Mouse (Mus musculus) gastrocnemius, adult 2 months (tissue): ENCODE measurements around the gene Cnot6. TPM values are rescaled to one million over a fixed set of nuclear protein-coding genes. Genes with fewer than 3 reads are reported as not detected.

Experiments
- DNase-seq: peaks from one replicate; pipeline ENCODE4 v3.0.0; 2022
- H3K27ac ChIP-seq: fragments of 200-600 bp; 2 replicates; pipeline ENCODE4 v1.8.1; 2022; ENCODE audit warnings: mild to moderate bottlenecking
- H3K4me3 ChIP-seq: fragments of 200-600 bp; 2 replicates; pipeline ENCODE4 v1.8.1; 2022; ENCODE audit warnings: mild to moderate bottlenecking, moderate library complexity
- CTCF ChIP-seq: fragments of 200-600 bp; IDR thresholded peaks from 2 replicates; pipeline ENCODE4 v1.8.1; 2022; ENCODE audit warnings: antibody characterized with exemption, mild to moderate bottlenecking, moderate library complexity
- intact Hi-C: fragments of 180-260 bp; cut with DNase I; formaldehyde crosslinking; loops from one replicate; pipeline ENCODE4 v1.15.1; 2025
- total RNA-seq, 2 experiments: library from RNA; stranded (reverse); gene quantifications; 2 replicates each; pipeline ENCODE4 v1.2.3; 2021

Cnot6 gene
- total RNA-seq, 2 experiments from 2014 or later = 8.1 to 14.5 TPM

DNA sequence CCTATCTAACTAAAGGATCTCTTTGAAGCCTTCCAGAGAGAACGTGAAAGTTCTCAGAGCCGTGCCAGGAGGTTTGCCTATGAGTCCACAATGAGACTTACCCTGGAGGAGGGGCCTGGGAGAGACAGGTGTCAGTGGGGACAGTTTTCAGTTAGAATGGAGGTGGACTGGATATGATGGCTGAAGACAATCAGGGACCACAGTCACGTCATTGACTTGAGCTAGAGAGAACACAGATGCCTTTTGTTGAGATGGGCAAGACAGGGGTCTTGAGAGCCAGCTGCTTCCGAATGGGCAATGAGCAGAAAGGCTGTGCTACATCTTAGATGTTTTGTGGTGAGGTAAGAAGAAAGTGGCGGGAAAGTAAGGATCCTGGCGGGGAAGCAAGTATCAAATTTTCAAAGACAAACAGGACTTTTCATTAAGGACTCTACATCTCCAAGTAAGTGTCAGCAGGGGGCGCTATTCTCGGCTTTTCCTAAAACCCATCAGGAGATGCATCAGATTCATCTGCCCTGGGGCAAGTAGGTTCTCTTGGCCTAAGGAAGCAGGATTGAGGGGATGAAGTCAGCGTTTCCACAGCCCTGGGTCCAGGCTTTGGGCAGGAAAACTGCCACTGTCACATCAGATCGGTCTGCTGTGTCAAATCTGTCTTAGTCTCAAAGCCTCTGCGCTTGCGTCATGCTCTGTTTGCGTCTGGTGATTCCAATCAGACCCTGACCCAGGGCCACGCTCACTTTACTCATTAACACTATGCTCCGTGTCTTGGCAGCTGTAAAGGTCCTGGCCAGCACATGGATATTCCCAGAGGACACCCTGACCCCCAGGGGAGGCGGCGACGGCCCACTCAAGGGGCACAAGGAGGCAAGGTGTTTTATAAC lies 62.2 kb downstream of the Cnot6 start:
- peak; percentile 30 for DNase-seq
- TF ChIP-seq CTCF = peak; percentile 59
- peak overlapping the region; percentile 38; the same call in 1 of the 2 replicates for H3K27ac ChIP-seq
- intact Hi-C loops = loop anchor here (5.0 kb wide), 1 partner anchor 62 kb away; the partner anchor contains the start of gene Cnot6
- H3K4me3 ChIP-seq = peak overlapping the region; percentile 22; the same call in 1 of the 2 replicates

DNA sequence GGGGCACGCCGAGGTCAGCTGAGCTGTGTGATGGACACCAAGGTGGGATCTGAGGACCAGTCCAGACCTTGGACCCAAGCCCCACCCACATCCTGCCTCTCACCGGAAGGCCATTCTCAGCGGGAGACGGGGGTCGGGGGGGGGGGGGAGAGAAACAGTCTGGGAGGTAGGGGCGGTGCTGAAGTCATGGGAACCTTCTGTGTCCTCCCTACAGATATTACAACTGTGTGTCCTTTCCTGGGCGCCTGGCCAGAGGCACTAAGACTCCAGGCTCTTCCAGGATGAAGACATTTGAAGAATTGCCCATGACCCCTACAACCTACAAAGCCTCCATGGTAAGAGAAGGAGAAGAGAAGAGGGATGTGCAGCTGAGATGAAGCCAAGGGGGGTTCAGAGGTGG lies 66.8 kb downstream of the Cnot6 start:
- intact Hi-C loops = no loop called here
- no peak overlapping the region for H3K4me3 ChIP-seq
- TF ChIP-seq CTCF = no peak
- H3K27ac ChIP-seq = no peak overlapping the region
- no peak for DNase-seq

DNA sequence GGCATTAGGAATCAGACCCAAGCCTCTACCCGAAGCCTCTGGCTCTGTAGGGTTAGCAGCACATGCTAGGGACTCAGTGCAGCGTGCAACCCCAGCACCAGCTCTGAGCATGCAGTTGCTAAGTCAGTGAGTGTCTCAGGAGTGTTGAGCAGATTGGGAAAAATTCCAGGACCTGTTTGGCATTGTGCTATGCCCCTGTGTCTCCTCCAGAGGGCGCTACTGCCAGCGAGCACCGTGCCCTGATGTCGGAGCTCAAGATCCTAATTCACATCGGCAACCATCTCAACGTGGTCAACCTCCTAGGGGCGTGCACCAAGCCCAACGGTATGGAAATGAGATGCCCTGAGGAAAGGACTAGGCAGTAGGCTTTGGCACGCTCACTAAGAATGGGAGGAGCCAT lies 76.1 kb downstream of the Cnot6 start:
- peak; percentile 51 for TF ChIP-seq CTCF
- intact Hi-C loops = no loop called here
- Histone ChIP-seq H3K27ac (no peak overlapping the region), H3K4me3 (no peak overlapping the region)
- DNase-seq = no peak

DNA sequence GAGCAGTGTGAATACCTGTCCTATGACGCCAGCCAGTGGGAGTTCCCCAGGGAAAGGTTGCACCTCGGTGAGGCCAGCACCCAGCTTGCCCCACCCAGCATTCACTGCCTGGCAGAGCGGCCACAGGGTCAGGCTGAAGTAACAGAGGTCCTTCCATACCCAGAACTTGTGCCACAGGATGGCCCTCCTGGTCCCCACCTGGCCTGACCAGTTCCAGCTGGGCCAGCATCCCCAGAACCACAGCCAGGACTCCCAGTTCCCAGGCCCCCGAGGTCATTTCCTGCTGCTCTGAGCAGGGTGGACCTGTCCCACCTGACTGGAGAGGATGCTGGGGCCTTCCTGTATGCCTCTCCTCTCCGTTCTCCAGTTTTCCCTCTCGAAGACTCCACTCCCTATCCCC lies 76.9 kb downstream of the Cnot6 start:
- no peak for DNase-seq
- Histone ChIP-seq H3K4me3 (no peak overlapping the region), H3K27ac (no peak overlapping the region)
- TF ChIP-seq CTCF = no peak
- intact Hi-C loops = no loop called here

DNA sequence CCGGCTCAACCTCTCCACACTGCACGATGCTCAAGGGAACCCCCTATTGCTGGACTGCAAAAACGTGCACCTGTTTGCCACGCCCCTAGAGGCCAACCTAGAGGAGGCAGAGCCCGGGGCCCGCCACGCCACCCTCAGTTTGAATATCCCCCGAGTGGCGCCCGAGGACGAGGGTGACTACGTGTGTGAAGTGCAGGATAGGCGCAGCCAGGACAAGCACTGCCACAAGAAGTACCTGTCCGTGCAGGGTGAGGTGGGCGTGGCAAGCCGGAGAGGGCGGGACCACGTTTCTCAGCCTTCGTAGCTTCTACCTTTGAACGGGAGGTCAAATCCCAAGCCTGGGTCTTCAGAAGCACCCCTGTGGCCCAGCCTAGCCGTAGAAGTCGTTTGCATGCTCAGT lies 78.4 kb downstream of the Cnot6 start:
- no peak overlapping the region for H3K4me3 ChIP-seq
- no peak for DNase-seq
- TF ChIP-seq CTCF = no peak
- intact Hi-C loops = no loop called here
- no peak overlapping the region for H3K27ac ChIP-seq

DNA sequence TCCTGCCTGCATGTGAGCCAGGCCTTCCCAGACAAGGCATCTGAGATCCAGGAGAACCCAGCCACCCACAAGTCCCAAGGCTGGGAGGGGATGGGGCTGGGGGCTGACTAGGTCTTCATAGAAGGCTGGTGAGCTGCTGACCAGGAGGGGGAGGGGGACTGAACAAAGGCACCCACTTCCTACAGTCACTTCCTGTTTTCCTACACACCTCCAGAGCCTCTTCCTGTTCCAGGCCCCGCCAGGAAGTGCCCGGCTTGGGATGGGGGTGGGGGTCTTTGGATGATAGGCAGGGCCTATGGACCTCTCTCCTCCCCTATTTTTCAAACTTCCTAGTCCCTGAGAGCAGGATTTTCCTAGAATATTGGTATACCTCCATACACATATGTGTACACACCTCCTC lies 80.3 kb downstream of the Cnot6 start:
- Histone ChIP-seq H3K4me3 (no peak overlapping the region), H3K27ac (peak overlapping the region; percentile 48; the same call in 1 of the 2 replicates)
- no peak for DNase-seq
- intact Hi-C loops = no loop called here
- no peak for TF ChIP-seq CTCF

DNA sequence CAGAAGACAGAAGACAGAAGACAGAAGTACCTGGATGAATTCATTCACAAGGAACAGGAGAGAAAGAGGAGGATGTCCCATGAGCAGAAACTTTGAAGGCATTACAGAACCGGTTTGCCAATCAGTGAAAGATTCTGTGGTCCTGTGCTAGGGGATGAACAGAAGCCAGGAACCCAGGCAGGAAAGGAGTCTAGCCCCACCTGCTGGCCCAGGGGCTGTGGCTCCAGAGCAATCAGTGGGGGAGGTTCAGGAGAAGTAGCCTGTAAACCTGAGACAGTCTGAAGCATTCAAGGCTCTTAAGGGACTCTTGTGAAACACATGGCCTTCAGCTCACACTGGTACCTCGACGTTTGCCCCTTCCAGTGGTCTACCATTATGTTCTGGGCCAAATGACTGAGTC lies 81.4 kb downstream of the Cnot6 start:
- intact Hi-C loops = no loop called here
- Histone ChIP-seq H3K27ac (no peak overlapping the region), H3K4me3 (no peak overlapping the region)
- DNase-seq = no peak
- TF ChIP-seq CTCF = peak; percentile 62

DNA sequence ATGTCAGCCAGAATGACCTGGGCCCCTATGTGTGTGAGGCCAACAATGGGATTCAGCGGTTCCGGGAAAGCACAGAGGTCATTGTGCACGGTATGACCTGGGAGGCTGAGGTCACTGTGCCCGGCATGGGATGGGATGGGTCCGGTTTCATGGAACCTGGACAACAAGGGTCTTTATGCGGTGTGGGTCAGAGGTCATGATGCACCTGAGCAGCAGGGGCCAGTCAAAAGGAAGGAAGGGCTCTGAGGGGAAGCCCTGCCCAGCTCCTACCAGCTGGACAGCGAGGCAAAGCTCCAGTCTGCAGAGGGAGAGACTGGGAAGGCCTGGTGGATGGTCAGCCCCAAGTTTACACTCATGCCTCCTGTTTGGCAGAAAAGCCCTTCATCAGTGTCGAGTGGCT lies 85.8 kb downstream of the Cnot6 start:
- Histone ChIP-seq H3K4me3 (no peak overlapping the region), H3K27ac (no peak overlapping the region)
- DNase-seq = no peak
- no peak for TF ChIP-seq CTCF
- intact Hi-C loops = no loop called here

DNA sequence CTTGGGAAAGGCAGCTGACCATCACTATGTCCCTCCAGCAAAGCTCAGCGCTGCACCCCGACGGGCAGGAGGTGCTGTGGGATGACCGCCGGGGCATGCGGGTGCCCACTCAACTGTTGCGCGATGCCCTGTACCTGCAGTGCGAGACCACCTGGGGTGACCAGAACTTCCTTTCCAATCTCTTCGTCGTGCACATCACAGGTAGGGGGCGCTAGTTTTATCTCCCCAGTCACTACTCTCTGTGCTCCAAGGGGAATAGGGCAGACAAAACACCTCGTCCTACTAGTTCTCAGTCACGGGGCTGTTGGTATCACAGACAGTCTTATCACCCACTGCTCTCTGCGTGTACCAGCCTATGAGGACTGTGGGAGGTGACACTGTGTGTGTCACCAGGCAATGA lies 86.7 kb downstream of the Cnot6 start:
- Histone ChIP-seq H3K4me3 (no peak overlapping the region), H3K27ac (no peak overlapping the region)
- no peak for DNase-seq
- intact Hi-C loops = no loop called here
- no peak; the same call in 1 of the 2 replicates for TF ChIP-seq CTCF

DNA sequence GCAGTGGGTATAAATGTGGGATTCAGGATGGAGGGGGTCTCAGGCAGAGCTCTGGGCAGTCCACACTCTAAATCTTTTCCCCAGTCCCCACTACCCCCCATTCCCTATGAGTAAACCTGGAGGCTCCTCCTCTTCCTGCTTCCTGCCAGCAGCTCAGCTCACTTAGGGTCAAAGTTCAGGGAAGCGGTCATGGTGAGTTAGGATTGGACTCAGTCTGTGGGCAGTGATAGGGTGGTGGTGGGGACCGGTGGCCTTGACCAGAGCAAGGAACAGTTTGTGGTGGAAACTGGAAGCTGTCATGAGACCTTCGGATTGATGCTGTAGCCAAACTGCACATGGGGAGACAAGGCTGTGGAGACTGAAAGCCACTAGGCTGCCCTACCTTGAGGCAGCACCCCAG lies 88.4 kb downstream of the Cnot6 start:
- Histone ChIP-seq H3K4me3 (no peak overlapping the region), H3K27ac (no peak overlapping the region)
- no peak for TF ChIP-seq CTCF
- intact Hi-C loops = no loop called here
- DNase-seq = no peak

DNA sequence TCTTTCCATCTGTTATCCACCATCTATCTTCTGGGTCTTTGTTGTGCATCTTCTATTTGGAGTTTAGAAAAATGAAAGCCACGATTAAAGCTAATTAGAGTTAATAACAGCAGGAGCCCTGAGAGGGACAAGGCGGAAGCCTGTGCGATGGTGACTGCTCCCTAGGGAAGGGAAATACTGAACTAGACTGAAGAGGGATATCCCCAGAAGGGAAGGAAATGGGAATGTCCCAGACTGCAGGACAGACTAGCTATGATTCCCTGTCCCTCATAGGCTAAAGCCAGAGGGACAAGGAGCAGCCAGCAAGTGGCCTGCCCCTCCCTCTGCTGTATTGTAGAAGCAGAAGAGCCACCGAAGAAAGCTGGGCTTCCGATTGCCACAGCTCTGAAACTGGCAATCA lies 90.6 kb downstream of the Cnot6 start:
- no peak overlapping the region for H3K27ac ChIP-seq
- intact Hi-C loops = no loop called here
- DNase-seq = no peak
- no peak overlapping the region for H3K4me3 ChIP-seq
- no peak for TF ChIP-seq CTCF

Other genes with a start within 250 kb of the Cnot6 start
- not detected for gene Olfr1386, start 247.7 kb downstream of the Cnot6 start, total RNA-seq
- not detected for gene Olfr1385, start 223.7 kb downstream of the Cnot6 start, total RNA-seq
- gene Olfr1384, start 206.0 kb downstream of the Cnot6 start, total RNA-seq = not detected
- under 1 TPM in 1 of 2 experiments, not detected in 1; 0.28 TPM for gene Olfr1383, start 193.1 kb downstream of the Cnot6 start, total RNA-seq
- gene Olfr1382, start 184.5 kb downstream of the Cnot6 start, total RNA-seq = not detected
- not detected for gene Olfr1381, start 169.3 kb downstream of the Cnot6 start, total RNA-seq
- not detected for gene Olfr1380, start 155.8 kb downstream of the Cnot6 start, total RNA-seq
- gene Flt4, start 103.5 kb downstream of the Cnot6 start, total RNA-seq = 1 to 10 TPM; 2.8 to 4.3 TPM
- gene Scgb3a1, start 49.1 kb downstream of the Cnot6 start, total RNA-seq = not detected
- 10 to 100 TPM in 1 of 2 experiments, 1 to 10 TPM in 1; 7.5 to 11.1 TPM for gene Gfpt2, start 81.5 kb upstream of the Cnot6 start, total RNA-seq
- gene Mapk9, start 134.0 kb upstream of the Cnot6 start, total RNA-seq = 10 to 100 TPM; 47.4 to 54.4 TPM
- under 1 TPM; 0.13 to 0.31 TPM for gene Rasgef1c, start 189.1 kb upstream of the Cnot6 start, total RNA-seq